Mouse (Mus musculus): ENCODE measurements around the gene Ncl. TPM values are rescaled to one million over a fixed set of nuclear protein-coding genes. Genes with fewer than 3 reads are reported as not detected.
"Not testable (repeated sequence)": the region's sequence is repeated elsewhere in the genome, so short reads cannot be mapped to it uniquely, and the experiment has no call there.

Gene Ncl
- total RNA-seq, 2 experiments from 2014 or later: 109 to 127 TPM

- intact Hi-C loops (cut with DNase I): loop anchor here (5.0 kb wide), 1 partner anchor 170 kb away; no protein-coding TSS in a partner anchor
- no peak for DNase-seq
Observed at GRCm38 (mm10) chr1:86361852-86362615, 2.8 kb upstream of the Ncl start.

- intact Hi-C loops (cut with DNase I): loop anchor here (5.0 kb wide), 1 partner anchor 172 kb away; no protein-coding TSS in a partner anchor
- DNase-seq: no peak
Observed at GRCm38 (mm10) chr1:86360441-86360840, 1.2 kb upstream of the Ncl start.

DNA sequence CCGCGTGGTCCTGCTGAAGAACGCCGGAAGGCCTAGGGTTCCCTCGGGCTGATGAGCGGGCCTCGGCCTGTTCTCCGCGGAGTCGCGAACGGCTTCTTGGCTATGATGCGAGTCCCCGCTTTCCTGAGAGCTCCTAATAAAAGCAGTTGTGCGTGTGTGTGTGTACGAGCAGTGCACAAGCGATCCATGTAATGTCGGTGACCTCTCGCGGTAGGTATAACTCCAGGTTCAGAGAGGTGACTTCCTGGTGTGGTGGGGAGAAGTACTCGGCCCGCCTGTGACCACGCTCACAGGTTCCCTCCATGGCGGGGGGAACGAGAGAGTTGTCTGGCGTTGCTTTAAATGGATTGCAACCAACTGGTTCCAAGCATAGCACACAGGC, 589 bp upstream of the Ncl start:
- intact Hi-C loops (cut with DNase I): loop anchor here (5.0 kb wide), 1 partner anchor 173 kb away; no protein-coding TSS in a partner anchor
- no peak for DNase-seq

DNA sequence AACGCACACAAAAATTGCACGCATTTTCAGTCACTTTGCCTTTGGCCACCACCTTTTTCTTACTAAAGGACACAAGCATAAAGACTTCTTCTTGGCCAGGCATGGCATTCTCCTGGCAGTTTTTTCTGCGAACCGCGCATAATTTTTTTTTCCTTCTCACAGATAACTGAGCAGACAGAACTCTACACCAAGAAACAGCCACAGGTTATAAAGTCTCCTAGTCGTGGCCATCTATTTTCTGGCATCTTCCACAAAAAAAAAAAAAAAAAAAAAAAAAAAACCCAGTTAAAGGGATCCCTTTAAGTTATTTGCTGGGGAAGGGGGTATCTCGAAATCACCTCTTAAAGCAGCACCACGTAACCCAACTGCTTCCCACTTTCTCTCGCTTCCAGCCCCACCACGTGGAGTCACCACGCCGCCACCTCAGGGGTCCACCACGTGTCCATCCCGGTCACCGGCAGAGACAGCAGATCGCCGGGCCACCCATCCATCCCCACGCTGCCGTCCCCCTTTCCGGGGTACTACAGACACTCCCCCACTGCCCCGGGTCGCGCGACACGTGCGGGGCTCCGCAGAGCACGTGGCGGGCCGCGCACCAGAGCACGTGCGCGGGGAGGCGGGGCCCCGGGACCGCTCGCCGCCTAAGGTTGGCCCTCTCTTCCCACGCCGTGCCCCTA, 833 bp downstream of the Ncl start:
- intact Hi-C loops (cut with DNase I): no loop called here
- no peak for DNase-seq

GRCm38 (mm10) chr1:86354186-86354585, 5.0 kb downstream of the Ncl start:
- no peak for DNase-seq
- intact Hi-C loops (cut with DNase I): no loop called here

DNA sequence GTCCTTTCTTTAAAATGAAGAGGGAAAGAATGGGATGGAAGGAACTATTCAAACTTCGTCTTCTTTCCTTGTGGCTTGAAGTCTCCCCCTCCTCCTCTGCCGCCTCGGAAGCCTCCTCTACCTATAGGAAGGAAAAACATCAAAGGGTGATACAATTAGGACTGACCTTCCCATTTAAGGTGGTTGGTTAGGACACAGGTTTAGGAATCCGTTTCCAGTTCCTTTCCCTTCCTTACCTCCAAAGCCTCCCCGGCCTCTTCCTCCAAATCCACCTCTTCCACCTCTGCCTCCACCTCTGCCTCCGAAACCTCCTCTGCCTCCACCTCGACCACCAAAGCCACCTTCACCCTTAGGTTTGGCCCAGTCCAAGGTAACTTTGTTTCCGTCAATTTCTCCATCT, 8.6 kb downstream of the Ncl start:
- intact Hi-C loops (cut with DNase I): no loop called here

DNA sequence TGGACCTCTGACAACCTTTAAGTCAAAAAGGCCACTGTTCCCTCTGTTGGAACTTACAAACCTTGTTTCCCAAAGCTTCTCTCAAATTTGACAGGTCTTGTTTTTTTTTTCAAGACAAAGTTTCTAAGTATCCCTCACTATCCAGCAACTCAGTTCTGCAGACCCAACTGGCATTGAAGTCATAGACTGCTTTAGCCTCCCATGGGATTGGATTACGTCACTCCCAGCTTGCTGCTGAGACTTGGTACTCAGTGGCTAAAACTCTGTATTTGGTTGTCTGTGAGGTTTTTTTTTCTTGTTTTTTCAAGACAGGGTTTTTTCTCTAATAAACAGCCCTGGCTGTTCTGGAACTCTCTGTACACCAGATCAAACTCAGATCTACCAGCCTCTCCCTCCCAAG, 9.5 kb downstream of the Ncl start:
- intact Hi-C loops (cut with DNase I): no loop called here
- no peak for DNase-seq

More for the DNA sequence above, 8.6 kb downstream of the Ncl start:
- no peak for DNase-seq

GRCm38 (mm10) chr1:86349201-86349600, 10.0 kb downstream of the Ncl start:
- intact Hi-C loops (cut with DNase I): no loop called here
- no peak for DNase-seq

DNA sequence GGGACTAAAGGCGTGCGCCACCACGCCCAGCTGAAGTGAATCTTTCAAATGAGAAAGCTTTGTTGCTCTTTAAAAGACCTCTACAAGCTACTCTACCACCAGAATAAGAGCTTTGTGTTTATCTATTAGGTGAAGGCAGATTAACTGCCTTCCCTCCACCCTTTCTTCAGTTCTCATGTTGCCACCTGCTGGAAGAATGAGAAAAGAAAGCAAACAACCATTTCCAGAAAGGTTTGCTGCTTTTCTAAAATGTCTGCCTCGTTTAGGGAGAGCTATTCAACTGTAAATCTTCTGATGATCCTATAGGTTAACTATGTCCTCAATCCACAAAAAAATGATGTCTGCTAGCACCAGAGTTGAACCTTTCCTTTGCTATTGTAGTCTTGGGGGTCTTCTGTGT, 10.4 kb downstream of the Ncl start:
- intact Hi-C loops (cut with DNase I): no loop called here
- no peak for DNase-seq

GRCm38 (mm10) chr1:86348083-86348482, 11.1 kb downstream of the Ncl start:
- intact Hi-C loops (cut with DNase I): no loop called here
- no peak for DNase-seq

- intact Hi-C loops (cut with DNase I): no loop called here
- no peak for DNase-seq
Observed at GRCm38 (mm10) chr1:86347716-86348045, 11.5 kb downstream of the Ncl start.

- intact Hi-C loops (cut with DNase I): no loop called here
Observed at GRCm38 (mm10) chr1:86346851-86347715, 12.1 kb downstream of the Ncl start.

DNA sequence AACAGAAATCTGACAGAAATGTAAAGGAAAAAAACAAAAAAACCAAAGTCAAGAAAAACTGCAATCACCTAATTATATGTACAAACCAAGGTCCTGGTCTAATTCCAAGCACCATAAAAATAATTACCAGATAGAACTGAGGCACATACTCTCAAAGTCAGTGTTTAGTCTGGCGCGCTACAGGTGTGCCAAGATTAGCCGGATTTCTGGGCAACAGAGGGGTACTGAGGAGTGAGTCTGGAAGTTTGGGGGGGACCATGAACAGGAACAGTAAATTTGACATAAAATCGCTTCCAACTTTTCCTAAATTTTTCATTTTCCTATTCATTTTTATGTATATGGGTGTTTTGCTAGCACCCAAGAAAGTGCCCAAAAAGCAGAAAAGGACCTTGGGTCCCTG, 13.2 kb downstream of the Ncl start:
- intact Hi-C loops (cut with DNase I): no loop called here
- no peak for DNase-seq

More at GRCm38 (mm10) chr1:86346851-86347715, 12.1 kb downstream of the Ncl start:
- DNase-seq: no peak

- intact Hi-C loops (cut with DNase I): no loop called here
- DNase-seq: no peak
Observed at GRCm38 (mm10) chr1:86345069-86345468, 14.1 kb downstream of the Ncl start.

DNA sequence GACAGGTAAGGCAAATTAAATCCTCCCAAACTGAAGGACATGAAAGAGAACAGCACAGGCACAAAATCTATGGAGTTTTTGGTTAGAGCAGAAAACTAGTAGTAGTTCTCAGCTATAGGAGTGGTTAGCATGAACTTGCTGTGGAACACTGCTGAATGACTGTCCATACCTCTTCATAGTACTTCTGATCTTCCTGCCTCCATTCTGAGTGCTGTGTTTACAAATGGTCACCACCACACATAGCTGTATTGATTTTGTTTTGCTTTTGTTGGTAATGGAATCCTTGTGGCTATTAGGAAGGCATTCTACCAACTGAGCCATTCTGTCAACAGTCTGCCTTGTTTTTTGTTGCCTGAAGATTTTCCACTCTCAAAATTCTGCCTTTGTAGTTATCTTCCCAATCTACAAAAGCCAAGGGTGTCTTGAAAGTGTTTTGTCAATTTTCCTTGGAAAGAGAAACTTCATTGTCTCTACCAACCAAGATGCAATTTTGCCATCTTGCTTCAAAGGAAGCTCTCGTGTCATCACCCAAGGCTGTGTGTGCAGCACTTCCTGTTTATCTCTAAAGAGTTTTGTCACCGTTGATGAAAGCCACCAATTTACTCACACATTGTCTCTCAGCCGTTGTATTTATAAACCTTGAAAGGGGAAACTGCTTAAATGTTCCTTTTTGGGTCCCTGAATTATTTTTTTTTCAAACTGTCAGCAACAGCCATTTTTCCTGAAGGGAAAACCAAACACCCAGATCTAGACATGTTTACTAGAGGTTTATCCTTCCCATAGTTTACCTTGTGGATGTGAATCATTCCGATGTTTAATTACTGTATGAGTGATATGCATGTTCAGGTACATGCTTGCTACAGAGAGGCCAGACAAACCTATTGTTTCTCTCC, 15.0 kb downstream of the Ncl start:
- intact Hi-C loops (cut with DNase I): no loop called here
- DNase-seq: no peak

- DNase-seq: no peak
- intact Hi-C loops (cut with DNase I): no loop called here
Observed at GRCm38 (mm10) chr1:86343087-86343645, 16.0 kb downstream of the Ncl start.

DNA sequence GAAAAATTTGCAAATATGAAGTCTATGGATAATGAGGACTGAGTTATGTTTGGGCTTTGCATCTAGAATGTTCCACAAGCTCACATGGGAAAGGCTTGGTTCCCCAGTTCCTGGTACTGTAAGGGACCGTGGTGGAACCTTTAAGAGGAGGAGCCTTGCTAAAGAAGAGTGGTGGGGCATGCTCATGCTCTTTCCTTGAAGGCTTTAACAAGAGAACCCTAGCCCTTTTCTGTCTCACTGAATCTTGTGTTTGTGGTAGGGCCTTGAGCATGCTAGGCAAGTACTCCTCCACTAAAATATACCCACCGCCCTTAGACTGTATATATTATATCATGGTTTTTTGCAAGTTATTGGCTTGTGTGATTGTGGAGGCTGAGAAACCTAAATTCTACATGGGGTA, 16.8 kb downstream of the Ncl start:
- intact Hi-C loops (cut with DNase I): no loop called here
- DNase-seq: no peak

- intact Hi-C loops (cut with DNase I); DNase-seq: not testable (repeated sequence)
Observed at GRCm38 (mm10) chr1:86341096-86341495, 18.1 kb downstream of the Ncl start.

- DNase-seq: peak; percentile 75 to 79
- intact Hi-C loops (cut with DNase I): loop anchor here (1.0 to 5.0 kb wide), 3 partner anchors 125 to 277 kb away; partner anchors contain the start of gene Psmd1
Observed at GRCm38 (mm10) chr1:86339156-86339812, 19.9 kb downstream of the Ncl start.

Data from heart, postnatal 36 days (tissue).